Comparison of ENCODE assay signal across 9 mouse cellular contexts in the genomic region with DNA sequence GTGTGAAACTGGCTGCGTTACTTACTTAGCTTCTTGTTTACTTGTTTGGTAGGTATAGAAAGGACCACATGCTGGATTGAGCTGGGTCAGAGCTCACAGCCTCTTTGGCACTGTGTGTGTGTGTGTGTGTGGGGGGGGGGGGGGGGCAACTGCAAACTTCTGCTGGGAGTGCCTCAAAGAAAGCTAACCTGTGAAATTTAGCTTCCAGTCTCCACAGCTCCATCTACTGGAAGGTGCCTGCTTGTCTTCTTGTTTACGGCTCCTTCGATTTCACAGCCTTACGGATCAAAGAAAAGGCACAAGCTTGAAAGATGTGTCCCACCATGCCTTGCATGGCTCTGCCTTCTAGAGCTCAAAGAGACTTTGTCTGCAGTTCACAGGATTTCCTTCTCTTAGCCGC. TPM values are rescaled to one million over a fixed set of nuclear protein-coding genes. Genes with fewer than 3 reads are reported as not detected.
DNase-seq lines count a peak whose midpoint lies in the region; ATAC-seq and TF ChIP-seq lines count a peak whose summit lies in the region.
"Had no signal": no experiment of that assay in that cellular context is flagged by ENCODE, and none has a peak within 500 bp of the region (broad histone marks: within the 10 kb centered on the region; RNA-seq: fewer than 3 reads in every experiment).

No protein-coding gene starts in this region.

- DNase-seq in heart, adult 8-10 months (ENCODE audit: low spot score): no peak
- peak; percentile 72 for DNase-seq in CD4-positive, CD25-positive, alpha-beta regulatory T cell, adult 2 months (ENCODE audit: low read depth, low spot score)
- peak; percentile 54 for DNase-seq in brain, embryonic 14.5 days (ENCODE audit: low read depth)
- DNase-seq in lung, postnatal 36 days: peak; percentile 53
- DNase-seq in frontal cortex, postnatal 36 days (ENCODE audit: low spot score in 2 of 2): no peak
- no peak for DNase-seq in right cerebral cortex, postnatal 36 days (ENCODE audit: low spot score in 2 of 2)

- peak; percentile 47; the same call in 1 of the 2 replicates for TF ChIP-seq CTCF in brain, embryonic 14.5 days (IDR thresholded peaks at IDR 0.05; ENCODE audit: borderline replicate concordance, extremely low read depth, insufficient read depth, insufficient read length)

- H3K9ac ChIP-seq in heart, embryonic 14.5 days (ENCODE audit: low read length): no peak overlapping the region
- H3K9ac ChIP-seq in forebrain, embryonic 15.5 days (replicated peaks): no peak overlapping the region
- H3K9ac ChIP-seq: neural tube, embryonic 13.5 days had no signal

- H3K36me3 ChIP-seq in heart, embryonic 14.5 days (ENCODE audit: control insufficient read depth, insufficient read depth, low read length): no peaks in the 10 kb centered on the region
- no peaks in the 10 kb centered on the region for H3K36me3 ChIP-seq in forebrain, embryonic 15.5 days
- H3K36me3 ChIP-seq: neural tube, embryonic 13.5 days had no signal

- no peak overlapping the region for H3K27ac ChIP-seq in heart, embryonic 14.5 days (replicated peaks in 1 of 2; ENCODE audit: control insufficient read depth in 1 of 2, insufficient read depth in 1 of 2, low read depth in 2 of 2, low read length in 2 of 2)
- H3K27ac ChIP-seq in forebrain, embryonic 15.5 days (replicated peaks): no peak overlapping the region
- H3K27ac ChIP-seq: neural tube, embryonic 13.5 days had no signal

- H3K4me2 ChIP-seq in heart, embryonic 14.5 days (ENCODE audit: low read length): peak overlapping the region; percentile 36; the same call in 1 of the 2 replicates
- no peak overlapping the region for H3K4me2 ChIP-seq in forebrain, embryonic 15.5 days (replicated peaks)
- H3K4me2 ChIP-seq: neural tube, embryonic 13.5 days had no signal

- no peak overlapping the region for H3K4me3 ChIP-seq in heart, embryonic 14.5 days (ENCODE audit: control insufficient read depth in 1 of 2, insufficient read depth in 1 of 2, low read depth in 1 of 2, low read length in 2 of 2)
- no peak overlapping the region for H3K4me3 ChIP-seq in forebrain, embryonic 15.5 days
- H3K4me3 ChIP-seq: neural tube, embryonic 13.5 days had no signal

- ATAC-seq in heart, embryonic 14.5 days (ENCODE audit: insufficient number of reproducible peaks, insufficient read depth, low FRiP score, low read depth): no peak
- ATAC-seq in forebrain, embryonic 15.5 days (replicated peaks): no peak

- TF ChIP-seq POLR2A in brain, embryonic 14.5 days (IDR thresholded peaks at IDR 0.05; ENCODE audit: borderline replicate concordance, extremely low read depth, insufficient read depth, insufficient read length, poor library complexity, severe bottlenecking): no peak

- H3K4me1 ChIP-seq in heart, embryonic 14.5 days (ENCODE audit: control insufficient read depth in 2 of 2, insufficient read depth in 2 of 2, low read length in 2 of 2): no peaks in the 10 kb centered on the region
- no peaks in the 10 kb centered on the region for H3K4me1 ChIP-seq in forebrain, embryonic 15.5 days
- H3K4me1 ChIP-seq: neural tube, embryonic 13.5 days had no signal

- 21% methylated on average over 5 of the region's 5 CpGs for WGBS in heart, embryonic 14.5 days
- 24% methylated on average over 5 of the region's 5 CpGs for WGBS in forebrain, embryonic 15.5 days

- H3K27me3 ChIP-seq in heart, embryonic 14.5 days (ENCODE audit: control insufficient read depth, insufficient read depth, low read length): peaks cover 5% of the 10 kb centered on the region; the same call in 1 of the 2 replicates
- H3K27me3 ChIP-seq in forebrain, embryonic 15.5 days: no peaks in the 10 kb centered on the region
- H3K27me3 ChIP-seq: neural tube, embryonic 13.5 days had no signal

- no peaks in the 10 kb centered on the region for H3K9me3 ChIP-seq in heart, embryonic 14.5 days (ENCODE audit: control insufficient read depth, low read length)
- H3K9me3 ChIP-seq in forebrain, embryonic 15.5 days: no peaks in the 10 kb centered on the region
- H3K9me3 ChIP-seq: neural tube, embryonic 13.5 days had no signal

RNA-seq across cellular contexts. Expression of a gene that starts 17.4 kb away (rescaled TPM):
- 74.3 and 74.4 TPM in 2 replicates for polyA plus RNA-seq in heart, embryonic 14.5 days (2014; fragmentation: Nextera tagmentation; extraction: Ambion mirVana)
- total RNA-seq in heart, adult 8-10 months (2022): 10 to 100 TPM; 44.7 to 54.1 (median 47.0) TPM
- 239 and 272 TPM in 2 replicates for polyA plus RNA-seq in brain, embryonic 14.5 days (2012; rRNA removed)
- 173 and 175 TPM in 2 replicates for polyA plus RNA-seq in forebrain, embryonic 15.5 days (2015; fragmentation: Nextera tagmentation; extraction: Ambion mirVana)

RNA-seq across cellular contexts. Expression of a gene that starts 42.3 kb away (rescaled TPM):
- polyA plus RNA-seq in heart, embryonic 14.5 days (2014; fragmentation: Nextera tagmentation; extraction: Ambion mirVana): 217 and 220 TPM in 2 replicates
- total RNA-seq in heart, adult 8-10 months (2022): 100 to 1,000 TPM; 324 to 355 (median 343) TPM
- 98.2 and 110 TPM in 2 replicates for polyA plus RNA-seq in brain, embryonic 14.5 days (2012; rRNA removed)
- 239 and 247 TPM in 2 replicates for polyA plus RNA-seq in forebrain, embryonic 15.5 days (2015; fragmentation: Nextera tagmentation; extraction: Ambion mirVana)

RNA-seq across cellular contexts. Expression of a gene that starts 45.1 kb away (rescaled TPM):
- polyA plus RNA-seq in heart, embryonic 14.5 days (2014; fragmentation: Nextera tagmentation; extraction: Ambion mirVana): 8.7 and 8.8 TPM in 2 replicates
- total RNA-seq in heart, adult 8-10 months (2022): 10 to 100 TPM; 15.1 to 20.6 (median 17.4) TPM
- 15.6 and 20.5 TPM in 2 replicates for polyA plus RNA-seq in brain, embryonic 14.5 days (2012; rRNA removed)
- 17.7 and 19.0 TPM in 2 replicates for polyA plus RNA-seq in forebrain, embryonic 15.5 days (2015; fragmentation: Nextera tagmentation; extraction: Ambion mirVana)

Comparison
In these comparisons a context has a peak if more than half of its experiments do, and no peak if none do; other contexts are left out.
1. DNase-seq: peak in CD4-positive, CD25-positive, alpha-beta regulatory T cell, adult 2 months (single experiment), brain, embryonic 14.5 days (single experiment) and lung, postnatal 36 days (single experiment); none in heart, adult 8-10 months (single experiment), frontal cortex, postnatal 36 days (0 of 2) and right cerebral cortex, postnatal 36 days (0 of 2).